Mouse (Mus musculus) C3H10T1/2 (cell line): ENCODE measurements around the gene Hsph1. TPM values are rescaled to one million over a fixed set of nuclear protein-coding genes. Genes with fewer than 3 reads are reported as not detected.

Experiments used
- polyA plus RNA-seq, 2 experiments: library from polyadenylated mRNA; unstranded; fragments of >200 nt; fragmentation: generic; extraction: Trizol; gene quantifications; one replicate each; pipeline ENCODE4 v1.2.1; 2012; ENCODE audit warnings: missing spikeins in 2 of 2

Gene Hsph1
- polyA plus RNA-seq = 10 to 100 TPM in 1 of 2 experiments, 1 to 10 TPM in 1; 6.7 to 15.1 TPM

GRCm38 (mm10) chr5:149636075-149636920 lies at the start of gene Hsph1:
TSS of gene Hsph1 (minus strand) at chr5:149636376.

GRCm38 (mm10) chr5:149678100-149678989 lies 42.2 kb upstream of the Hsph1 start, which contains the start of gene B3glct:
TSS of gene B3glct (plus strand) at chr5:149678230.

Other genes starting within 250 kb of the Hsph1 start
- 10 to 100 TPM in 1 of 2 experiments, under 1 TPM in 1; 0.71 to 45.2 TPM for gene Medag, start 224.6 kb downstream of the Hsph1 start, polyA plus RNA-seq
- gene Tex26, start 196.7 kb downstream of the Hsph1 start, polyA plus RNA-seq = 1 to 10 TPM in 1 of 2 experiments, under 1 TPM in 1; 0.19 to 1.0 TPM
- gene Wdr95, start 107.7 kb downstream of the Hsph1 start, polyA plus RNA-seq = under 1 TPM in 1 of 2 experiments, not detected in 1; 0.07 TPM
- gene B3glct, start 41.9 kb upstream of the Hsph1 start, polyA plus RNA-seq = 1 to 10 TPM; 4.0 to 8.1 TPM